Mouse (Mus musculus) G1E (cell line): ENCODE results near the gene Abhd12b.

ENCODE experiments used
- CTCF ChIP-seq: IDR thresholded peaks from 2 replicates; pipeline ENCODE4 v1.5.1; 2012; ENCODE audit warnings: low read depth, low read length, inconsistent platforms, mixed read lengths
- GATA1 ChIP-seq: IDR thresholded peaks from 2 replicates; pipeline ENCODE4 v1.6.1; 2012; ENCODE audit warnings: borderline replicate concordance, low read length, inconsistent platforms, mixed read lengths
- GATA2 ChIP-seq: IDR thresholded peaks from 2 replicates; pipeline ENCODE4 v1.6.1; 2012; ENCODE audit warnings: low read depth, low read length, inconsistent platforms, borderline replicate concordance
- POLR2AphosphoS5 ChIP-seq: IDR thresholded peaks from 2 replicates; pipeline ENCODE4 v1.6.1; 2012; ENCODE audit warnings: low read depth, low read length, inconsistent platforms; ENCODE audit not compliant: insufficient replicate concordance
- TAL1 ChIP-seq: conservative IDR thresholded peaks from 2 replicates; pipeline ENCODE4 v1.6.1; 2012; ENCODE audit warnings: low read depth, low read length, inconsistent platforms, mixed read lengths

DNA sequence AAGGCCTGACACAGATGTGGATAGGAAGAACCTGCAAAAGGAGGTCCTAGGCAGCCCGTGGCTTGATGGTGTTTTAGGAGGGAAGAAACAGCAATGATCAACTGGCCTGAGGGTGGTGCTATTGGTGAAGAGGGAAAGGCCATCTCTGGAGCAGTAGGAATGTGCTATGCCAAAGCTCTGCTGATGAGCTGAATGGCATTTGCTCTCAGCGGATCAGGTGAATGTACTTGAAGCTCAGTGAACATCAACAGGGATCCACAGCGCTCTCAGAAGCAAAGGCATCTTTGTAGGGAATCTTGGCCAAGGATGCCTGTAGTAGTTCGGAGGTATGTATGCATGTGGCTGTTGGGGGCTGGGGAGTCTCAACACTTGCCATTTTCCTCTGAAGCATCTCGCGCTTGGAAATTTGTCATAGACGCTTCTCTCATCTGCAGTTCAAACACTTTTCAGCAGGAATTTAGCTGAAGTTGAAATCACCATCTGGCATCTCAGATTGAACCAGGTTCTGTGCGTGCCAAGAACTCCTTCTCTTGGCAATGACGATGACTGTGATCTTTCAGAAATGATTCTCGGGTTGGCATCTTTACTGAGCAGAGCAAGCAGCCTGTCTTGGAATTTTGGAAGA is 35.1 kb upstream of the Abhd12b start:
- TF ChIP-seq CTCF (no peak), TAL1 (no peak), GATA1 (no peak), GATA2 (no peak), POLR2AphosphoS5 (no peak)
